Mouse (Mus musculus): ENCODE measurements at regions not wholly inside any gene's neighbourhood (a gene's known extent, or its start where the extent isn't known, plus 50 kb on each side); places are given as distances from the start of the nearest gene placed in this dataset.

- no peak for DNase-seq (ENCODE audit: low spot score in 2 of 2)
- Histone ChIP-seq H3K4me3 (no peak overlapping the region), H3K27ac (no peak overlapping the region)
- TF ChIP-seq CTCF (conservative IDR thresholded peaks at IDR 0.05): no peak
These were observed 53.5 kb upstream of the Ralgapa2 start for GRCm38 (mm10) chr2:146565693-146566092.

DNA sequence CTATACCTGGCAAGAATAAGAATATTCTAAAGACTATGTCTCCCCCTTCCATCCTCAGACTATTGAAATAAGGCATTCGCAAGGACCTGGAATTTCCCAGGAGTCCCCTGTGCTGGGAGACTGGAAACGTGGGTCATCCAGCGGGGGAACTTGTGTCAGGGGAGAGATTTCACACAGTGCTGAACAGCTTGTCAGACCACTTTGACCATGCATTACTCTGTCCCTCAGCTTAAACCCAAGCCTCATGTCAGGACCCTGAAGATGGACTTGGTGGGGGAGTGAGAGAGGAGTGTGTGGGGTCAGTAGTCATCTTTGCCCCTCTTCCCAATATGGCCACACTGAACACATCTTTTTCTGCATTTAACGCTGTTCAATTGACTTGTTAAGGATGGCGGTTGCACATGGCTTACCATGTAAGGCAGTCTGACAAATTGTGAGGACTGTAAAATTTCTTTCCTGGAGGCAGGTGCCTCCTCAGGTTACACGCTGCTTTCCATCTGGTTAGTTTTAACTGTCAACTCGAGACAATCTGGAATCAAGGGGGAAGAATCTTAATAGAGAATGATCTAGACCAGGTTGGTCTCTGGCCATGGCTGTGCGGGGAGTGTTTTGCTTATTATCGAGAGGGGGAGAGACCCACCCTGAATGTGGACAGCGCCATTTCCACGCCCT is 56.2 kb upstream of the Ralgapa2 start:
- H3K4me3 ChIP-seq: no peak overlapping the region
- no peak for DNase-seq (ENCODE audit: low spot score in 2 of 2)

GRCm38 (mm10) chr2:146571036-146571435 is 58.9 kb upstream of the Ralgapa2 start:
- no peak for TF ChIP-seq CTCF (conservative IDR thresholded peaks at IDR 0.05)
- H3K27ac ChIP-seq: 0 out of 2 replicates have a peak overlapping the region, but pooled peaks have one; percentile 43
- DNase-seq (ENCODE audit: low spot score in 2 of 2): no peak
- no peak overlapping the region for H3K4me3 ChIP-seq

More for the DNA sequence above, 56.2 kb upstream of the Ralgapa2 start:
- TF ChIP-seq CTCF (conservative IDR thresholded peaks at IDR 0.05): no peak
- no peak overlapping the region for H3K27ac ChIP-seq

DNA sequence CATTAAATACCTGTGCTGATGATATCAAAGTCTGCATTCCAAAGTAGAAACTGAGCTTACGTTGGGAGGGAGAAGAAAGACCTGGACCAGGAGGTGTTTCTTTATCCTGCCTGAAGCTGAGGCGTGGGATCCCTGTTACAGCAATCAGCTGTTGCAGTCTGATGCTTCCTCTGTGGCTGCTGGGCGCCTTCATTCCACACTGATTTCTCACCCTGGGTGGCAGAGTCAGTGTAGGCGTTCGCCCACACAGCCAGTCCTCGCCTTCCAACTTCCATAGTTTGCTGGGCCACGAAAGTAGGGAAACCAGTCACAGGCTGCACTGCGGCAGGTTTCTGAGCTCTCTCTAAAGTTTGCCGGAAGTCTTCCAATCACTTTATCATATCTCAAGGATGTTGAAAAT is 59.7 kb upstream of the Ralgapa2 start:
- no peak for TF ChIP-seq CTCF (conservative IDR thresholded peaks at IDR 0.05)
- H3K4me3 ChIP-seq: no peak overlapping the region
- peak; percentile 55 to 58 for DNase-seq (ENCODE audit: low spot score in 2 of 2)
- 0 out of 2 replicates have a peak overlapping the region, but pooled peaks have one; percentile 43 for H3K27ac ChIP-seq

- H3K27ac ChIP-seq: no peak overlapping the region
- no peak for TF ChIP-seq CTCF (conservative IDR thresholded peaks at IDR 0.05)
- H3K4me3 ChIP-seq: no peak overlapping the region
- no peak for DNase-seq (ENCODE audit: low spot score in 2 of 2)
These were observed 63.6 kb upstream of the Ralgapa2 start for GRCm38 (mm10) chr2:146575610-146576297.

- H3K4me3 ChIP-seq: no peak overlapping the region
- DNase-seq (ENCODE audit: low spot score in 2 of 2): no peak
- no peak overlapping the region for H3K27ac ChIP-seq
- TF ChIP-seq CTCF (conservative IDR thresholded peaks at IDR 0.05): no peak
These were observed 64.3 kb upstream of the Ralgapa2 start for GRCm38 (mm10) chr2:146576298-146576905.

DNA sequence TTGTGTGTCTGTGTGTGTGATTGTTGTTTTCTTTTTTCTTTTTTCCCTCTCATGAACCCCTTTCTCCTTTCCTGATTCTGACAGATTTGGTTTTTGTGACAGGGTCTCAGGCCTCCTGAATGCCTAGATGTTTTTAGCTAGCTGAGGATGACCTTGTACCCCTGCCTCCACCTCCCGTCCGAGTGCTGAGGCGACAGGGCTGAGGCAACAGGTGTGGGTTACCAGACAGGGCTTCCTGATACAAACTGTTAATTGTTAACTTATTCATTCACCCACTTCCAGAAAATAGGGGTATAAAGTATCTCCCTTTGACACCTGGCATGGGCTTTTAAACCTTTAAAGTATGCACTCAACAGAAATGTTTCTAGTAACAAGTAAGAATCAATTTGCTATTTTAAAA is 65.0 kb upstream of the Ralgapa2 start:
- no peak overlapping the region for H3K27ac ChIP-seq
- TF ChIP-seq CTCF (conservative IDR thresholded peaks at IDR 0.05): no peak
- no peak overlapping the region for H3K4me3 ChIP-seq
- DNase-seq (ENCODE audit: low spot score in 2 of 2): no peak

DNA sequence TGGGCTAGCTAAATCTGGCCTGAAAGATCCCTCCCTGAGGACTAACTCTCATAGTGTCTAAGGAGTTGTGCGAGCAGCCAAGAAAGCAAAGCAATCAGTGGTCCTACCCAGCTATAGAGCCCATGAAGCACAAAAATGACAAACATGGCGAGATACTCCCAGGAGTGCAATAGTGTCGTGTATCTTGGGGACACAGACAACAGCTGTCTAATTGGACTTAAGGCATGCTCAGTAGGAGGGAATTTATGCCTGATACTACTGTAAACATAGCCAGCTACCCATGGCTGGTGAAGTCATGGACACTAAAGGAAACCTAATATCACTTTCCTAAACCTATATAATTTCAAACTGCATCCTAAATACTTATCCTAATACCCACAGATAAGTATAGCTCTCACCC is 69.1 kb upstream of the Ralgapa2 start:
- Histone ChIP-seq H3K27ac (no peak overlapping the region), H3K4me3 (no peak overlapping the region)
- no peak for TF ChIP-seq CTCF (conservative IDR thresholded peaks at IDR 0.05)
- DNase-seq (ENCODE audit: low spot score in 2 of 2): no peak

DNA sequence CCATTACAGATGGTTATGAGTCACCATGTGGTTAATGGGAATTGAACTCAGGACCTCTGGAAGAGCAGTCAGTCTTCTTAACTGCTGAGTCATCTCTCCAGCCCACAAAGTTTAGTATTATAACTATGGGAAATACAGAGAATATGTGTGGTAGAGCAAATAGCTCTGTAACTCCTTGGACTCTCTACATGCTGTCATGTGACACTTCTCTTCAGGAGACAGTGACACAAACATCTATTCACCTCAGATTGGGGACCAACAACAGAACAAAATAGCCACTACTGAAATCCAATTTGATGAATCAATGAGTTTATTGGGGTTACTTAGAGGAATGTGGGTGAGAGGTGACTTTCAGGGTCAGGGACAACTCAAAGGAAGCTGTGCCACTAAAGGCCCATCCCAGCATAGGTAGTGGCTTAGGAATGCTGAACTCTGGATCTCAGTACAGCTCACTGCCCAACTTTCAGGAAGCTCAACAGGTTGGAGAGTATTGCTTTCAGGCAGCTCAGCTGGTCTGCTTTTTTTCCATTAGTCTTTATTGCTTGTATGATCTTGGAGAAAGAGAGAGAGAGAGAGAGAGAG is 71.8 kb upstream of the Ralgapa2 start:
- no peak for TF ChIP-seq CTCF (conservative IDR thresholded peaks at IDR 0.05)
- Histone ChIP-seq H3K4me3 (no peak overlapping the region), H3K27ac (no peak overlapping the region)
- DNase-seq (ENCODE audit: low spot score in 2 of 2): no peak

DNA sequence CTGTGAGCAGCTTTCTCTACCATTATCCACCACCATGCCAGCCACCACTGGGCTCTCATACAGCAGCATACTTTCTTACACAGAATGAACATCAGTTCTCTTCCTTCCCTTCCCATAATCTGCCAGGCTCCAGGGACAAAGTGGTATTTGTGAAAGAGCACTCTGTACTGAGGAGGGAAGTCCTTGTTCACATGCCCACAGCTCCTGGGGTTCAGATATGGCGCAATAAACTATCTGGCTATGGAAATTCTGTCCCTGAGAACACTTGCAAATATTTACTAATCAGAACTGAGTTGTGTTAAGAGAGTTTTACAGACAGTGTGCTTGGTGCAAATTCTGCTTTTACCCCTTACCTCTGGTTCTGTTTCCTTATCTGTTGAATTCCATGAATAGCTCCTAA is 74.2 kb upstream of the Ralgapa2 start:
- no peak for DNase-seq (ENCODE audit: low spot score in 2 of 2)
- no peak for TF ChIP-seq CTCF (conservative IDR thresholded peaks at IDR 0.05)
- H3K27ac ChIP-seq: no peak overlapping the region

GRCm38 (mm10) chr2:146586981-146587380 is 74.8 kb upstream of the Ralgapa2 start:
- no peak for DNase-seq (ENCODE audit: low spot score in 2 of 2)
- Histone ChIP-seq H3K4me3 (no peak overlapping the region), H3K27ac (no peak overlapping the region)
- TF ChIP-seq CTCF (conservative IDR thresholded peaks at IDR 0.05): no peak

More for the DNA sequence above, 74.2 kb upstream of the Ralgapa2 start:
- H3K4me3 ChIP-seq: no peak overlapping the region

DNA sequence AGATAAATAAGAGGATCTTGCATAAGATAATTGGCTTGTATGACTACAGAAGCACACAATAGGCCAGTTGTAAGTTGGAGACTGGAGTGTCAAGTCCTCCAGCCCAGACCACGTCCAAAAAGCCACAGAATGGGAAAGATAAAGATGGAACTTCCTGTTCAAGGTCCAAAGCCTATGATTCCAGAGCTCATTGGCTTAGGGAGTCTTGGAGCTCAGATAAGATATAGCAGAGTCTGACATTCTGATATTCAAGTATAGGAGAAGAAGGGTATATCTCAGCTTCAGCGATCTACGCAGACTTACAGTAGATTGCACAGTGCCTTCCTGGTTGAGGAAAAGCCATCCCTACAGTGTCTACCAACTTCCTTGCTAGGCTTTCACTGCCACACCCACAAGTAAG is 77.7 kb upstream of the Ralgapa2 start:
- no peak for TF ChIP-seq CTCF (conservative IDR thresholded peaks at IDR 0.05)
- Histone ChIP-seq H3K4me3 (no peak overlapping the region), H3K27ac (no peak overlapping the region)
- no peak for DNase-seq (ENCODE audit: low spot score in 2 of 2)

DNA sequence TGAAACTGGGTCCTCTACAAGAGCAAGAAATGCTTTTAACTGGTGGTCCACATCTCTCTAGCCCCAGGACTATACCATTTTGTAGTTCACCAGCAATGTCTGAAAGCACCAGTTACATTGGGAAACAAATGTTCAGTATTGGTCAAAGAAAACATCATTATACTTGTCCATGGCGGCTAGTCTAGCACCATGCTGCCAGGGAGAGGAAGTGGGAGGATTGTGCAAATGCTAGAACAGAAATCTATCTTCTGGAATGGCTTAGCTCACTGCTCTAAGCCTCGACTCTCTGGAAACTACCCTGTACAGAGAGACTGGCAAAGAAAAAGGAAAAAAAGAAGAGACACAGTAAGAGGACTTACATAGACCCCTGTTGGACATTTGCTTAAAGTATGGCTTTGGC is 81.1 kb upstream of the Ralgapa2 start:
- Histone ChIP-seq H3K4me3 (no peak overlapping the region), H3K27ac (no peak overlapping the region)
- no peak for DNase-seq (ENCODE audit: low spot score in 2 of 2)
- no peak for TF ChIP-seq CTCF (conservative IDR thresholded peaks at IDR 0.05)

Measured in layer of hippocampus, adult 2 months (tissue).